Mouse (Mus musculus) ES-E14 (cell line): ENCODE measurements at regions not wholly inside any gene's neighbourhood (a gene's known extent, or its start where the extent isn't known, plus 50 kb on each side); places are given as distances from the start of the nearest gene placed in this dataset.

ENCODE experiments used
- CHD2 ChIP-seq: IDR thresholded peaks from 2 replicates; pipeline ENCODE4 v1.6.1; 2014; ENCODE audit warnings: mild to moderate bottlenecking, low read depth, low read length, inconsistent platforms
- HCFC1 ChIP-seq: IDR thresholded peaks from 2 replicates; pipeline ENCODE4 v1.6.1; 2012; ENCODE audit warnings: low read length, inconsistent platforms, borderline replicate concordance; ENCODE audit not compliant: insufficient read depth
- MAFK ChIP-seq: IDR thresholded peaks from 2 replicates; pipeline ENCODE4 v1.6.1; 2014; ENCODE audit warnings: mild to moderate bottlenecking, low read depth, low read length, inconsistent platforms; ENCODE audit not compliant: insufficient read depth
- ZC3H11A ChIP-seq: IDR thresholded peaks from 2 replicates; pipeline ENCODE4 v1.6.1; 2012; ENCODE audit warnings: low read depth, mild to moderate bottlenecking, inconsistent platforms, low read length, borderline replicate concordance
- ZNF384 ChIP-seq: IDR thresholded peaks from 2 replicates; pipeline ENCODE4 v1.6.1; 2012; ENCODE audit warnings: low read depth, low read length, inconsistent platforms

- no peak for TF ChIP-seq HCFC1
- TF ChIP-seq ZNF384, result no peak
- no peak for TF ChIP-seq MAFK
- TF ChIP-seq ZC3H11A, result no peak
- no peak for TF ChIP-seq CHD2
These were observed 171.0 kb upstream of the Stt3b start for GRCm38 (mm10) chr9:115481176-115481575.
